Mouse (Mus musculus): Measurements from ENCODE around the gene Tmem116. TPM values are rescaled to one million over a fixed set of nuclear protein-coding genes. Genes with fewer than 3 reads are reported as not detected.
"Not testable (repeated sequence)": the region's sequence is repeated elsewhere in the genome, so short reads cannot be mapped to it uniquely, and the experiment has no call there.

The Tmem116 gene
- polyA plus RNA-seq, 1 experiment from 2014 or later, result 0.45 TPM

GRCm38 (mm10) chr5:121500719-121501118, 49.0 kb downstream of the Tmem116 start:
- DNase-seq (ENCODE audit: low spot score) (no peak), ATAC-seq (replicated peaks; ENCODE audit: insufficient number of reproducible peaks, low FRiP score, low TSS enrichment, low read depth) (no peak)
- no peaks in the 10 kb centered on the region for H3K27me3 ChIP-seq (ENCODE audit: control insufficient read depth, insufficient read depth, low read length)
- H3K4me3 ChIP-seq (ENCODE audit: low read depth, low read length), result no peak overlapping the region
- H3K9me3 ChIP-seq (replicated peaks; ENCODE audit: control insufficient read depth, low read length), result no peaks in the 10 kb centered on the region
- 71% methylated on average over 7 of the region's 7 CpGs for WGBS
- no peaks in the 10 kb centered on the region for H3K4me1 ChIP-seq (ENCODE audit: control insufficient read depth, insufficient read depth, low read length)
- no peak overlapping the region for H3K4me2 ChIP-seq (ENCODE audit: low read depth, low read length)
- H3K27ac ChIP-seq (replicated peaks; ENCODE audit: low read depth, low read length), result no peak overlapping the region
- no peak overlapping the region for H3K9ac ChIP-seq (replicated peaks; ENCODE audit: low read length)
- H3K36me3 ChIP-seq (replicated peaks; ENCODE audit: control insufficient read depth, insufficient read depth, low read depth, low read length), result no peaks in the 10 kb centered on the region

GRCm38 (mm10) chr5:121501424-121501996, 49.8 kb downstream of the Tmem116 start:
- H3K4me3 ChIP-seq (ENCODE audit: low read depth, low read length); H3K9ac ChIP-seq (replicated peaks; ENCODE audit: low read length); H3K4me1 ChIP-seq (ENCODE audit: control insufficient read depth, insufficient read depth, low read length); H3K9me3 ChIP-seq (replicated peaks; ENCODE audit: control insufficient read depth, low read length); H3K27me3 ChIP-seq (ENCODE audit: control insufficient read depth, insufficient read depth, low read length); ATAC-seq (replicated peaks; ENCODE audit: insufficient number of reproducible peaks, low FRiP score, low TSS enrichment, low read depth); H3K36me3 ChIP-seq (replicated peaks; ENCODE audit: control insufficient read depth, insufficient read depth, low read depth, low read length); H3K27ac ChIP-seq (replicated peaks; ENCODE audit: low read depth, low read length); H3K4me2 ChIP-seq (ENCODE audit: low read depth, low read length); DNase-seq (ENCODE audit: low spot score): not testable (repeated sequence)
- whole genome bisulfite sequencing, result 82% methylated on average over 10 of the region's 17 CpGs

- Histone ChIP-seq H3K4me2 (ENCODE audit: low read depth, low read length) (no peak within 1 kb of the TSS), H3K4me3 (ENCODE audit: low read depth, low read length) (no peak within 1 kb of the TSS), H3K4me1 (ENCODE audit: control insufficient read depth, insufficient read depth, low read length) (no peaks in the 10 kb centered on the region), H3K9ac (replicated peaks; ENCODE audit: low read length) (no peak within 1 kb of the TSS), H3K27ac (replicated peaks; ENCODE audit: low read depth, low read length) (no peak within 1 kb of the TSS), H3K36me3 (replicated peaks; ENCODE audit: control insufficient read depth, insufficient read depth, low read depth, low read length) (no peaks in the 10 kb centered on the region), H3K9me3 (replicated peaks; ENCODE audit: control insufficient read depth, low read length) (no peaks in the 10 kb centered on the region), H3K27me3 (ENCODE audit: control insufficient read depth, insufficient read depth, low read length) (no peaks in the 10 kb centered on the region)
- DNase-seq (ENCODE audit: low spot score) (no peak), ATAC-seq (replicated peaks; ENCODE audit: insufficient number of reproducible peaks, low FRiP score, low TSS enrichment, low read depth) (no peak)
- WGBS, result 81% methylated on average over 3 of the region's 3 CpGs
Observed at GRCm38 (mm10) chr5:121503231-121503630, 51.5 kb downstream of the Tmem116 start, which contains the start of gene Adam1b. TSS of gene Adam1b (minus strand) at chr5:121503435.

- 97% methylated on average over 1 of the region's 1 CpGs for WGBS
- ATAC-seq (replicated peaks; ENCODE audit: insufficient number of reproducible peaks, low FRiP score, low TSS enrichment, low read depth), result no peak
- Histone ChIP-seq H3K9me3 (replicated peaks; ENCODE audit: control insufficient read depth, low read length) (no peaks in the 10 kb centered on the region), H3K4me3 (ENCODE audit: low read depth, low read length) (no peak overlapping the region), H3K27me3 (ENCODE audit: control insufficient read depth, insufficient read depth, low read length) (no peaks in the 10 kb centered on the region), H3K9ac (replicated peaks; ENCODE audit: low read length) (no peak overlapping the region), H3K27ac (replicated peaks; ENCODE audit: low read depth, low read length) (no peak overlapping the region), H3K36me3 (replicated peaks; ENCODE audit: control insufficient read depth, insufficient read depth, low read depth, low read length) (no peaks in the 10 kb centered on the region), H3K4me1 (ENCODE audit: control insufficient read depth, insufficient read depth, low read length) (no peaks in the 10 kb centered on the region), H3K4me2 (ENCODE audit: low read depth, low read length) (no peak overlapping the region)
- DNase-seq (ENCODE audit: low spot score), result no peak
Observed at GRCm38 (mm10) chr5:121506846-121507245, 55.2 kb downstream of the Tmem116 start.

- Histone ChIP-seq H3K4me2 (ENCODE audit: low read depth, low read length) (no peak overlapping the region), H3K4me1 (ENCODE audit: control insufficient read depth, insufficient read depth, low read length) (no peaks in the 10 kb centered on the region), H3K9me3 (replicated peaks; ENCODE audit: control insufficient read depth, low read length) (no peaks in the 10 kb centered on the region), H3K9ac (replicated peaks; ENCODE audit: low read length) (no peak overlapping the region), H3K36me3 (replicated peaks; ENCODE audit: control insufficient read depth, insufficient read depth, low read depth, low read length) (no peaks in the 10 kb centered on the region), H3K4me3 (ENCODE audit: low read depth, low read length) (no peak overlapping the region), H3K27me3 (ENCODE audit: control insufficient read depth, insufficient read depth, low read length) (no peaks in the 10 kb centered on the region), H3K27ac (replicated peaks; ENCODE audit: low read depth, low read length) (no peak overlapping the region)
- WGBS, result 82% methylated on average over 7 of the region's 7 CpGs
- no peak for DNase-seq (ENCODE audit: low spot score)
- ATAC-seq (replicated peaks; ENCODE audit: insufficient number of reproducible peaks, low FRiP score, low TSS enrichment, low read depth), result no peak
Observed at GRCm38 (mm10) chr5:121510009-121510408, 58.3 kb downstream of the Tmem116 start.

- no peak for ATAC-seq (replicated peaks; ENCODE audit: insufficient number of reproducible peaks, low FRiP score, low TSS enrichment, low read depth)
- no peaks in the 10 kb centered on the region; the same call in 1 of the 2 replicates for H3K36me3 ChIP-seq (replicated peaks; ENCODE audit: control insufficient read depth, insufficient read depth, low read depth, low read length)
- no peak overlapping the region for H3K9ac ChIP-seq (replicated peaks; ENCODE audit: low read length)
- no peaks in the 10 kb centered on the region for H3K27me3 ChIP-seq (ENCODE audit: control insufficient read depth, insufficient read depth, low read length)
- H3K9me3 ChIP-seq (replicated peaks; ENCODE audit: control insufficient read depth, low read length), result no peaks in the 10 kb centered on the region
- no peak for DNase-seq (ENCODE audit: low spot score)
- H3K27ac ChIP-seq (replicated peaks; ENCODE audit: low read depth, low read length), result no peak overlapping the region
- no peak overlapping the region for H3K4me3 ChIP-seq (ENCODE audit: low read depth, low read length)
- 94% methylated on average over 9 of the region's 9 CpGs for WGBS
- no peaks in the 10 kb centered on the region for H3K4me1 ChIP-seq (ENCODE audit: control insufficient read depth, insufficient read depth, low read length)
- no peak overlapping the region for H3K4me2 ChIP-seq (ENCODE audit: low read depth, low read length)
Observed at GRCm38 (mm10) chr5:121518983-121519382, 67.3 kb downstream of the Tmem116 start.

GRCm38 (mm10) chr5:121519758-121520157, 68.1 kb downstream of the Tmem116 start:
- H3K9ac ChIP-seq (replicated peaks; ENCODE audit: low read length); H3K27me3 ChIP-seq (ENCODE audit: control insufficient read depth, insufficient read depth, low read length); DNase-seq (ENCODE audit: low spot score); H3K36me3 ChIP-seq (replicated peaks; ENCODE audit: control insufficient read depth, insufficient read depth, low read depth, low read length); H3K9me3 ChIP-seq (replicated peaks; ENCODE audit: control insufficient read depth, low read length); H3K27ac ChIP-seq (replicated peaks; ENCODE audit: low read depth, low read length); ATAC-seq (replicated peaks; ENCODE audit: insufficient number of reproducible peaks, low FRiP score, low TSS enrichment, low read depth); H3K4me3 ChIP-seq (ENCODE audit: low read depth, low read length); H3K4me2 ChIP-seq (ENCODE audit: low read depth, low read length); H3K4me1 ChIP-seq (ENCODE audit: control insufficient read depth, insufficient read depth, low read length): not testable (repeated sequence)
- 90% methylated on average over 11 of the region's 17 CpGs for WGBS

- no peaks in the 10 kb centered on the region for H3K4me1 ChIP-seq (ENCODE audit: control insufficient read depth, insufficient read depth, low read length)
- H3K4me3 ChIP-seq (ENCODE audit: low read depth, low read length), result no peak overlapping the region
- H3K27me3 ChIP-seq (ENCODE audit: control insufficient read depth, insufficient read depth, low read length), result no peaks in the 10 kb centered on the region
- WGBS, result 85% methylated on average over 14 of the region's 14 CpGs
- H3K9ac ChIP-seq (replicated peaks; ENCODE audit: low read length), result no peak overlapping the region
- no peak for ATAC-seq (replicated peaks; ENCODE audit: insufficient number of reproducible peaks, low FRiP score, low TSS enrichment, low read depth)
- DNase-seq (ENCODE audit: low spot score), result no peak
- peaks cover 17% of the 10 kb centered on the region for H3K36me3 ChIP-seq (replicated peaks; ENCODE audit: control insufficient read depth, insufficient read depth, low read depth, low read length)
- no peaks in the 10 kb centered on the region for H3K9me3 ChIP-seq (replicated peaks; ENCODE audit: control insufficient read depth, low read length)
- no peak overlapping the region for H3K4me2 ChIP-seq (ENCODE audit: low read depth, low read length)
- H3K27ac ChIP-seq (replicated peaks; ENCODE audit: low read depth, low read length), result no peak overlapping the region
Observed at GRCm38 (mm10) chr5:121525774-121526450, 74.2 kb downstream of the Tmem116 start.

Data from embryonic facial prominence, embryonic 11.5 days (tissue).